Mouse (Mus musculus) yolk sac, embryonic 10.5 days (tissue): Measurements from ENCODE around the gene Clpx.
"Not testable (repeated sequence)": the region's sequence is repeated elsewhere in the genome, so short reads cannot be mapped to it uniquely, and the experiment has no call there.

Experiments used
- DNase-seq: peaks from one replicate; pipeline ENCODE4 v3.0.0-alpha.2; 2017; ENCODE audit warnings: low spot score

Clpx gene

GRCm38 (mm10) chr9:65293973-65294715, at the start of gene Clpx:
Gene Clpx (plus strand): TSS chr9:65294260.
- DNase-seq: peak; percentile 99

GRCm38 (mm10) chr9:65247502-65248376, 46.3 kb upstream of the Clpx start:
- DNase-seq: no peak

GRCm38 (mm10) chr9:65248377-65248690, 45.7 kb upstream of the Clpx start:
- no peak for DNase-seq

- no peak for DNase-seq
These were observed 42.0 kb upstream of the Clpx start for GRCm38 (mm10) chr9:65252026-65252425.

- DNase-seq: no peak
These were observed 38.0 kb upstream of the Clpx start for GRCm38 (mm10) chr9:65255906-65256600.

- DNase-seq: peak; percentile 36
These were observed 36.7 kb upstream of the Clpx start for GRCm38 (mm10) chr9:65257218-65257910.

- DNase-seq: no peak
These were observed 34.7 kb upstream of the Clpx start for GRCm38 (mm10) chr9:65259366-65259765.

- DNase-seq: no peak
These were observed 32.3 kb upstream of the Clpx start for GRCm38 (mm10) chr9:65261591-65262230.

- DNase-seq: no peak
These were observed 31.4 kb upstream of the Clpx start for GRCm38 (mm10) chr9:65262641-65263120.

GRCm38 (mm10) chr9:65264959-65265358, 29.1 kb upstream of the Clpx start, which contains the start of gene Cilp:
Gene Cilp (plus strand): TSS chr9:65265180.
- DNase-seq: no peak

GRCm38 (mm10) chr9:65267742-65268515, 26.1 kb upstream of the Clpx start:
- DNase-seq: no peak

- no peak for DNase-seq
These were observed 20.8 kb upstream of the Clpx start for GRCm38 (mm10) chr9:65273048-65273809.

GRCm38 (mm10) chr9:65273873-65274272, 20.2 kb upstream of the Clpx start:
- no peak for DNase-seq

GRCm38 (mm10) chr9:65274851-65275250, 19.2 kb upstream of the Clpx start:
- DNase-seq: not testable (repeated sequence)

GRCm38 (mm10) chr9:65275810-65276530, 18.1 kb upstream of the Clpx start:
- no peak for DNase-seq

GRCm38 (mm10) chr9:65281536-65282151, 12.4 kb upstream of the Clpx start:
- DNase-seq: no peak

GRCm38 (mm10) chr9:65283301-65283700, 10.8 kb upstream of the Clpx start:
- DNase-seq: peak; percentile 28

- not testable (repeated sequence) for DNase-seq
These were observed 5.8 kb upstream of the Clpx start for GRCm38 (mm10) chr9:65288252-65288651.

- DNase-seq: no peak
These were observed 4.1 kb upstream of the Clpx start for GRCm38 (mm10) chr9:65289988-65290387.
